Mouse (Mus musculus) lung, embryonic 16.5 days (tissue): Measurements from ENCODE around the gene Abca12. TPM values are rescaled to one million over a fixed set of nuclear protein-coding genes. Genes with fewer than 3 reads are reported as not detected.

Experiments
- ATAC-seq: fragments of 200-750 bp; cut with Nextera tagmentation; 2 replicates; pipeline ENCODE4 v1.8.0; 2017; ENCODE audit warnings: low read depth, mild to moderate bottlenecking, moderate library complexity
- H3K27ac ChIP-seq: fragments of 300-500 bp; sonication (generic); 2 replicates; pipeline ENCODE4 v1.5.1; 2014; ENCODE audit warnings: mild to moderate bottlenecking, control low read depth, low read length
- H3K27me3 ChIP-seq: fragments of 300-500 bp; sonication (generic); 2 replicates; pipeline ENCODE4 v1.6.1; 2014; ENCODE audit warnings: low read depth, low read length, mixed read lengths; ENCODE audit not compliant: control insufficient read depth, insufficient read depth
- H3K36me3 ChIP-seq: fragments of 300-500 bp; sonication (generic); 2 replicates; pipeline ENCODE4 v1.6.1; 2014; ENCODE audit warnings: low read length; ENCODE audit not compliant: control insufficient read depth, insufficient read depth
- H3K4me1 ChIP-seq: fragments of 300-500 bp; sonication (generic); replicated peaks from 2 replicates; pipeline ENCODE4 v1.6.1; 2014; ENCODE audit warnings: low read length, mixed read lengths; ENCODE audit not compliant: control insufficient read depth, insufficient read depth
- H3K4me2 ChIP-seq: fragments of 300-500 bp; sonication (generic); 2 replicates; pipeline ENCODE4 v1.6.1; 2014; ENCODE audit warnings: low read depth, low read length, control low read depth
- H3K4me3 ChIP-seq: fragments of 300-500 bp; sonication (generic); 2 replicates; pipeline ENCODE4 v1.5.1; 2014; ENCODE audit warnings: mild to moderate bottlenecking, low read length, control low read depth
- H3K9ac ChIP-seq: fragments of 300-500 bp; sonication (generic); 2 replicates; pipeline ENCODE4 v1.6.1; 2014; ENCODE audit warnings: low read length, control low read depth
- H3K9me3 ChIP-seq: fragments of 300-500 bp; sonication (generic); 2 replicates; pipeline ENCODE4 v1.6.1; 2016; ENCODE audit warnings: low read length; ENCODE audit not compliant: control insufficient read depth
- WGBS: fragments of 180-500 bp; shearing (Covaris S2); extraction: QIAGEN DNeasy Blood & Tissue Kit; methylation state at CpG from one replicate; pipeline ENCODE4 v1.1.7; 2014; 5-methylcytosine and 5-hydroxymethylcytosine counted together
- polyA plus RNA-seq: library from polyadenylated mRNA; unstranded; fragments of >200 nt; fragmentation: Nextera tagmentation; extraction: Ambion mirVana; gene quantifications from 2 replicates; pipeline ENCODE4 v1.2.1, GENCODE M21; 2015

Gene Abca12
- polyA plus RNA-seq, 1 experiment from 2014 or later, result not detected

DNA sequence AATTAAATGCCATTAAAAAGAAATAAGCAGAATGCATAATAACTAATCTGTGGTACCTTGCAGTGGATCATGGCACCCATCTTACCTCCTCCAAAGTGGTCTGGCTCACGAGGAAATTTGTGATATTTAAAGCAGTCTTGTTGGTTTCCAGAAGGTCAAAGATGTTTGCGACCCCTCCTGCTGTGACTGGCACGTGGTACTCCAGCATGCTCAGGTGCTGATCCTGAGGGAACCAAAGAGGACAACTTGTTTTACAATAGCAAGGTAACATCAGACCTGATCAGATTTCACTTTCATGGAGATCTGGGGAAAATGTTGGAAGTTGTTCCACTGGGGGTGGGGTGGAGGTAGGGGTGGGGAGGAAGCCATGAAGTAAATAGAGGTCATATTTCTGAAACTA is 170.1 kb downstream of the Abca12 start:
- Histone ChIP-seq H3K36me3 (no peaks in the 10 kb centered on the region), H3K9ac (no peak overlapping the region), H3K4me1 (no peaks in the 10 kb centered on the region; the same call in 1 of the 2 replicates), H3K27ac (no peak overlapping the region), H3K27me3 (no peaks in the 10 kb centered on the region), H3K9me3 (no peaks in the 10 kb centered on the region; the same call in 1 of the 2 replicates), H3K4me2 (no peak overlapping the region), H3K4me3 (no peak overlapping the region)
- WGBS, result 42% methylated on average over 3 of the region's 3 CpGs
- no peak for ATAC-seq

DNA sequence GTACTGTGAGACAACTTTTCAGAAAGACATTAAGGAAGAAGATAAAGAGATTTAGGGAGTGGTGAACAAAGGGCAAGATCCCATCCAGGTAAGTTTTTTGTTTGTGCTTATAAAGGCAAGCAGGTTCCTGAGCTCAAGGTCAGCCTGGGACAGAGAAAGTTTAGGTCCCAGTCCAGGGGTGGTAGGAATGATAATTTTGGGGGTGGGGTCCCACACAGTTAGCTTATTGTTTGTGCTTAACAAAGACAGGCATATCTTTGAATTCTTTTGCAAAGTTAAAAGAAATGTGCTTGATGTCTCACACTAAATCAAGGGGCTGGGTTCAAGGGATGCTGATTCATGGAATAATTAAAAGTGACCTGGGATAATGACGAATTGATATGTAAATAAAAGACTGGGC is 173.3 kb downstream of the Abca12 start:
- Histone ChIP-seq H3K9me3 (no peaks in the 10 kb centered on the region; the same call in 1 of the 2 replicates), H3K36me3 (no peaks in the 10 kb centered on the region), H3K27ac (no peak overlapping the region), H3K27me3 (no peaks in the 10 kb centered on the region), H3K9ac (no peak overlapping the region), H3K4me1 (no peaks in the 10 kb centered on the region; the same call in 1 of the 2 replicates), H3K4me2 (no peak overlapping the region), H3K4me3 (no peak overlapping the region)
- 71% methylated on average over 1 of the region's 1 CpGs for WGBS
- ATAC-seq, result no peak

GRCm38 (mm10) chr1:71239586-71239985 is 175.1 kb downstream of the Abca12 start:
- 71% methylated on average over 4 of the region's 4 CpGs for WGBS
- Histone ChIP-seq H3K36me3 (no peaks in the 10 kb centered on the region), H3K4me2 (no peak overlapping the region), H3K27ac (no peak overlapping the region), H3K9ac (no peak overlapping the region), H3K9me3 (no peaks in the 10 kb centered on the region; the same call in 1 of the 2 replicates), H3K27me3 (no peaks in the 10 kb centered on the region), H3K4me1 (no peaks in the 10 kb centered on the region), H3K4me3 (no peak overlapping the region)
- ATAC-seq, result no peak

DNA sequence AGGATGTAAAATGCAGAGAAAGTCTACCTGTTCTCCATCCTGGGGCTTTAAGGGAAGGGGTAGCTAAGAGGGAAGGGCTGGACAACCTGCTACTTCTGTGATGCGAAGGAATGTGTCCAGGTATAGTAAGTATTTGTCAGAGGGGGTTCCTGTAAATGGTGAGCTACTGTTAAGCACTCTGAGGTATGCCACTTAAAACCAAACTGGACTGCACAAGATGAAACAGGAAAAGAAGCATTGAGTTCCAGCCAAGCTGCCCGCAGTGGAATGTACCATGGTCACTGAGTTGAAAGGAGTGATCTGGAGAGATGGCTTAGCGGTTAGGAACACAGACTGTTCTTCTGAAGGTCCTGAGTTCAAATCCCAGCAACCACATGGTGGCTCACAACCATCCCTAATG is 179.4 kb downstream of the Abca12 start:
- WGBS, result 62% methylated on average over 3 of the region's 3 CpGs
- no peaks in the 10 kb centered on the region for H3K36me3 ChIP-seq
- H3K27me3 ChIP-seq, result no peaks in the 10 kb centered on the region
- H3K4me3 ChIP-seq, result no peak overlapping the region
- H3K4me2 ChIP-seq, result no peak overlapping the region
- H3K9me3 ChIP-seq, result no peaks in the 10 kb centered on the region
- H3K27ac ChIP-seq, result no peak overlapping the region
- H3K4me1 ChIP-seq, result no peaks in the 10 kb centered on the region
- ATAC-seq, result peak; percentile 87
- no peak overlapping the region for H3K9ac ChIP-seq

DNA sequence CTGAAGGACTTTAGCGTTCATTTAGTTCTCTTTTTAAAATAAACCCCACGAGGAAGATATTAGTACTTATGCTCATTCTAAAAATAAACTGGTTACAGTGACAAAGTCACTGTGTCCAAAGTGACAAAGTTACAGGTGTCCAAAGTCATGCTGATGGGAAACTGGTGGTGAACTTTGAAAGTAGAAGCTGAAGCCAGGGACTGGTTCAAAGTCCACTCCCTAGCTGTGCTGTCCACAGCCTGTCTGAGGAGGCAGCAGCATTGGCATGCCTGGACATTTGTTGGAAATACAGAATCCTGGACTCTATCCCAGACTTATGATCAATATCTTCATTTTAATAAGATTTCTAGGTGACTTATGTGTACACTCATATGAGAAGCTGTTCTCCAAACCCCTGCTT is 183.5 kb downstream of the Abca12 start:
- WGBS, result 58% methylated on average over 2 of the region's 2 CpGs
- Histone ChIP-seq H3K9ac (no peak overlapping the region), H3K4me3 (no peak overlapping the region), H3K4me2 (no peak overlapping the region), H3K4me1 (no peaks in the 10 kb centered on the region), H3K9me3 (no peaks in the 10 kb centered on the region), H3K27ac (no peak overlapping the region), H3K27me3 (no peaks in the 10 kb centered on the region), H3K36me3 (no peaks in the 10 kb centered on the region)
- no peak for ATAC-seq

- H3K4me2 ChIP-seq, result no peak overlapping the region
- no peak overlapping the region for H3K27ac ChIP-seq
- no peak overlapping the region for H3K9ac ChIP-seq
- H3K36me3 ChIP-seq, result no peaks in the 10 kb centered on the region
- no peaks in the 10 kb centered on the region for H3K9me3 ChIP-seq
- ATAC-seq, result no peak
- H3K27me3 ChIP-seq, result no peaks in the 10 kb centered on the region
- no peak overlapping the region for H3K4me3 ChIP-seq
- H3K4me1 ChIP-seq, result no peaks in the 10 kb centered on the region
- 58% methylated on average over 4 of the region's 4 CpGs for WGBS
These were observed 211.1 kb downstream of the Abca12 start for GRCm38 (mm10) chr1:71203581-71203980.

GRCm38 (mm10) chr1:71196191-71196590 is 218.5 kb downstream of the Abca12 start:
- Histone ChIP-seq H3K9ac (no peak overlapping the region), H3K4me1 (no peaks in the 10 kb centered on the region), H3K9me3 (peaks cover 3% of the 10 kb centered on the region; the same call in 1 of the 2 replicates), H3K4me2 (no peak overlapping the region), H3K27ac (no peak overlapping the region), H3K36me3 (no peaks in the 10 kb centered on the region), H3K27me3 (no peaks in the 10 kb centered on the region), H3K4me3 (no peak overlapping the region)
- ATAC-seq, result no peak
- WGBS, result 77% methylated on average over 6 of the region's 6 CpGs

GRCm38 (mm10) chr1:71195333-71195732 is 219.4 kb downstream of the Abca12 start:
- Histone ChIP-seq H3K27me3 (no peaks in the 10 kb centered on the region), H3K27ac (no peak overlapping the region), H3K36me3 (no peaks in the 10 kb centered on the region), H3K4me1 (no peaks in the 10 kb centered on the region), H3K9me3 (peaks cover 3% of the 10 kb centered on the region; the same call in 1 of the 2 replicates), H3K9ac (no peak overlapping the region), H3K4me3 (no peak overlapping the region), H3K4me2 (no peak overlapping the region)
- WGBS, result 74% methylated on average over 4 of the region's 4 CpGs
- ATAC-seq, result no peak

GRCm38 (mm10) chr1:71193931-71194330 is 220.8 kb downstream of the Abca12 start:
- WGBS, result 72% methylated on average over 1 of the region's 1 CpGs
- Histone ChIP-seq H3K9ac (no peak overlapping the region), H3K36me3 (no peaks in the 10 kb centered on the region), H3K9me3 (peaks cover 3% of the 10 kb centered on the region; the same call in 1 of the 2 replicates), H3K4me3 (no peak overlapping the region), H3K27ac (no peak overlapping the region), H3K4me1 (no peaks in the 10 kb centered on the region), H3K27me3 (no peaks in the 10 kb centered on the region), H3K4me2 (no peak overlapping the region)
- ATAC-seq, result no peak
